In genomic region chr11:59302700-59303569, GRCm38 (mm10) we compare ENCODE assay signal across 9 mouse cellular contexts. TPM values are rescaled to one million over a fixed set of nuclear protein-coding genes. Genes with fewer than 3 reads are reported as not detected.
DNase-seq lines count a peak whose midpoint lies in the region; ATAC-seq and TF ChIP-seq lines count a peak whose summit lies in the region.
"Had no signal": no experiment of that assay in that cellular context is flagged by ENCODE, and none has a peak within 500 bp of the region (broad histone marks: within the 10 kb centered on the region; RNA-seq: fewer than 3 reads in every experiment).

No protein-coding gene starts in this region.

- no peak overlapping the region for H3K4me2 ChIP-seq in forebrain, embryonic 14.5 days (ENCODE audit: low read length)
- H3K4me2 ChIP-seq in hindbrain, embryonic 11.5 days (replicated peaks; ENCODE audit: low read depth, low read length): no peak overlapping the region

- H3K4me3 ChIP-seq in heart, embryonic 10.5 days: no peak overlapping the region
- H3K4me3 ChIP-seq in forebrain, embryonic 14.5 days (ENCODE audit: low read depth, low read length): no peak overlapping the region
- no peak overlapping the region for H3K4me3 ChIP-seq in hindbrain, embryonic 11.5 days (ENCODE audit: low read depth, low read length)
- H3K4me3 ChIP-seq in testis, adult 2 months (ENCODE audit: control insufficient read depth, low read depth, low read length): no peak overlapping the region
- H3K4me3 ChIP-seq: myocyte had no signal

- intact Hi-C loops in left cerebral cortex, postnatal 14 days (cut with DNase I): loop anchor here (2.0 kb wide), 1 partner anchor 180 kb away; no protein-coding TSS in a partner anchor

- peak; percentile 73 for ATAC-seq in forebrain, embryonic 14.5 days
- 0 out of 2 replicates have a peak, but pooled peaks have one; percentile 21 for ATAC-seq in hindbrain, embryonic 11.5 days (ENCODE audit: low FRiP score)

- no peak overlapping the region for H3K27ac ChIP-seq in heart, embryonic 10.5 days
- H3K27ac ChIP-seq in forebrain, embryonic 14.5 days (ENCODE audit: low read depth, low read length): no peak overlapping the region
- no peak overlapping the region for H3K27ac ChIP-seq in hindbrain, embryonic 11.5 days (ENCODE audit: low read depth, low read length)
- no peak overlapping the region for H3K27ac ChIP-seq in testis, adult 2 months (ENCODE audit: control insufficient read depth, insufficient read depth, low read depth, low read length)

- peaks cover 24% of the 10 kb centered on the region for H3K4me1 ChIP-seq in heart, embryonic 10.5 days
- H3K4me1 ChIP-seq in forebrain, embryonic 14.5 days (ENCODE audit: control insufficient read depth, insufficient read depth, low read length): peaks cover 9% of the 10 kb centered on the region
- H3K4me1 ChIP-seq in hindbrain, embryonic 11.5 days (replicated peaks; ENCODE audit: control insufficient read depth, insufficient read depth, low read length): peaks cover 10% of the 10 kb centered on the region
- peaks cover 17% of the 10 kb centered on the region for H3K4me1 ChIP-seq in testis, adult 2 months (ENCODE audit: control insufficient read depth, insufficient read depth, low read length)

- H3K27me3 ChIP-seq in heart, embryonic 10.5 days (ENCODE audit: insufficient read depth, poor library complexity, severe bottlenecking): peaks cover 86% of the 10 kb centered on the region
- H3K27me3 ChIP-seq in forebrain, embryonic 14.5 days (replicated peaks; ENCODE audit: control insufficient read depth, insufficient read depth, low read length): peaks cover 56% of the 10 kb centered on the region
- H3K27me3 ChIP-seq in hindbrain, embryonic 11.5 days (ENCODE audit: control insufficient read depth, insufficient read depth, low read length): peaks cover 47% of the 10 kb centered on the region
- H3K27me3 ChIP-seq in testis, adult 2 months (ENCODE audit: control insufficient read depth, insufficient read depth, low read length): no peaks in the 10 kb centered on the region

- no peak overlapping the region for H3K9ac ChIP-seq in forebrain, embryonic 14.5 days (ENCODE audit: low read length)
- no peak overlapping the region for H3K9ac ChIP-seq in hindbrain, embryonic 11.5 days (ENCODE audit: low read depth, low read length)

- no peaks in the 10 kb centered on the region for H3K36me3 ChIP-seq in heart, embryonic 10.5 days
- no peaks in the 10 kb centered on the region for H3K36me3 ChIP-seq in forebrain, embryonic 14.5 days (ENCODE audit: control insufficient read depth, insufficient read depth, low read length)
- no peaks in the 10 kb centered on the region for H3K36me3 ChIP-seq in hindbrain, embryonic 11.5 days (ENCODE audit: control insufficient read depth, insufficient read depth, low read length)
- H3K36me3 ChIP-seq in testis, adult 2 months (ENCODE audit: control insufficient read depth, insufficient read depth, low read length): no peaks in the 10 kb centered on the region

- WGBS in heart, embryonic 10.5 days: 35% methylated on average over 10 of the region's 10 CpGs
- WGBS in forebrain, embryonic 14.5 days: 23% methylated on average over 9 of the region's 10 CpGs
- 33% methylated on average over 7 of the region's 10 CpGs for WGBS in hindbrain, embryonic 11.5 days

- TF ChIP-seq CTCF in testis, adult 2 months (IDR thresholded peaks at IDR 0.05; ENCODE audit: control insufficient read depth, insufficient read depth, insufficient replicate concordance, low read depth, low read length): peak; percentile 71; the same call in 1 of the 2 replicates

- H3K9me3 ChIP-seq in heart, embryonic 10.5 days: no peaks in the 10 kb centered on the region
- no peaks in the 10 kb centered on the region for H3K9me3 ChIP-seq in forebrain, embryonic 14.5 days (replicated peaks; ENCODE audit: control insufficient read depth, low read length)
- no peaks in the 10 kb centered on the region for H3K9me3 ChIP-seq in hindbrain, embryonic 11.5 days (ENCODE audit: control insufficient read depth, low read length)

- TF ChIP-seq POLR2A in testis, adult 2 months (IDR thresholded peaks at IDR 0.05; ENCODE audit: control insufficient read depth, low read depth, low read length): no peak

- DNase-seq in heart, adult 18-20 months: peak; percentile 85 to 90
- no peak for DNase-seq in heart, embryonic 10.5 days (ENCODE audit: low spot score)
- DNase-seq in c-Kit-negative CD71-positive TER-119-positive erythroid progenitor cells, embryonic 14.5 days (ENCODE audit: low read depth, low spot score): peak; percentile 19
- DNase-seq in forebrain, embryonic 14.5 days (ENCODE audit: low spot score): peak; percentile 94
- peak; percentile 87 for DNase-seq in hindbrain, embryonic 11.5 days (ENCODE audit: low spot score)
- peak; percentile 90 to 98 for DNase-seq in left cerebral cortex, postnatal 14 days (ENCODE audit: low spot score in 2 of 2)
- peak; percentile 67 for DNase-seq in naive thymus-derived CD4-positive, alpha-beta T cell, adult 2 months (ENCODE audit: low read depth)

RNA-seq across cellular contexts. Expression of gene Wnt9a, which starts 3.8 kb away (rescaled TPM):
- total RNA-seq in heart, adult 18-20 months (2021): 1 to 10 TPM; 3.8 to 4.2 TPM
- polyA plus RNA-seq in heart, embryonic 10.5 days (2016; fragmentation: Nextera tagmentation; extraction: Ambion mirVana): 3.8 and 4.1 TPM in 2 replicates
- 1.4 and 1.6 TPM in 2 replicates for polyA plus RNA-seq in forebrain, embryonic 14.5 days (2014; fragmentation: Nextera tagmentation; extraction: Ambion mirVana)
- 2.7 and 3.8 TPM in 2 replicates for polyA plus RNA-seq in hindbrain, embryonic 11.5 days (2014; fragmentation: Nextera tagmentation; extraction: Ambion mirVana)
- total RNA-seq in left cerebral cortex, postnatal 14 days (2021): 10 to 100 TPM; 17.1 to 19.9 TPM
- polyA plus RNA-seq in testis, adult 2 months (2012; rRNA removed): 0.40 and 0.63 TPM in 2 replicates

RNA-seq across cellular contexts. Expression of gene Wnt3a, which starts 12.4 kb away (rescaled TPM):
- total RNA-seq in heart, adult 18-20 months (2021): not detected
- 0.08 TPM in 1 of 2 replicates, not detected in the other for polyA plus RNA-seq in heart, embryonic 10.5 days (2016; fragmentation: Nextera tagmentation; extraction: Ambion mirVana)
- polyA plus RNA-seq in forebrain, embryonic 14.5 days (2014; fragmentation: Nextera tagmentation; extraction: Ambion mirVana): 0.61 and 1.1 TPM in 2 replicates
- 3.9 and 4.0 TPM in 2 replicates for polyA plus RNA-seq in hindbrain, embryonic 11.5 days (2014; fragmentation: Nextera tagmentation; extraction: Ambion mirVana)
- not detected for total RNA-seq in left cerebral cortex, postnatal 14 days (2021)
- 3.1 and 4.3 TPM in 2 replicates for polyA plus RNA-seq in testis, adult 2 months (2012; rRNA removed)
- polyA plus RNA-seq: myocyte had no signal
